Mouse (Mus musculus) liver, adult 2 months (tissue): ENCODE measurements around the gene Gm20388.

Experiments used
- CTCF ChIP-seq: fragments of 200-500 bp; IDR thresholded peaks from 2 replicates; pipeline ENCODE4 v1.5.1; 2011; ENCODE audit warnings: low read depth, low read length, control low read depth
- POLR2A ChIP-seq: fragments of 200-500 bp; IDR thresholded peaks from 2 replicates; pipeline ENCODE4 v1.6.1; 2011; ENCODE audit warnings: low read length, control low read depth; ENCODE audit not compliant: insufficient read depth; ENCODE audit errors: extremely low read depth

DNA sequence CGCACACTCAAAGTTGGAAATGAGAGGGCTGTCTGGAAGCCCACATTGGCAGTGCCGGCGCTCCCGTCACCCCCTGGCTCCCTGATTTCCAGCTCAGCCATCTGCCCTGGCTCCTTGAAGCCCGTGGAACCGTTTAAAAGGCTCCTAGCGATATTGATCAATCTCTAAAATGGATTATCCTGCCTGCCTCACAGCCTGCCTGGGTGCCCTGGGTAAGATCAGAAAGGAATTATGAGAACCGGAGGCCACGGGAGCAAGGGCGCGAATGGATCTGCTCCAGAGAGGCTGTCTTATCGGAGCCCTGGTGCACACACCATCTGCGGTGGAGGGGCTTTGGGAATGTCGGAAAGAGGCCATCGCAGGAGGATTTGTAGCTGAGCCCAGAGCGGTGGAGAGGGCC is 561.6 kb downstream of the Gm20388 start:
- TF ChIP-seq CTCF = no peak
- TF ChIP-seq POLR2A = no peak
